Mouse (Mus musculus): Measurements from ENCODE around the gene Dgcr6. TPM values are rescaled to one million over a fixed set of nuclear protein-coding genes. Genes with fewer than 3 reads are reported as not detected.

The Dgcr6 gene
- polyA plus RNA-seq, 1 experiment from 2014 or later: 79.2 TPM

Other genes with a start within 250 kb of the Dgcr6 start
- not detected in 2 replicates for gene B830017H08Rik, start 219.7 kb upstream of the Dgcr6 start, polyA plus RNA-seq (2015; fragmentation: Nextera tagmentation; extraction: Ambion mirVana)
- gene Car15, start 214.5 kb upstream of the Dgcr6 start, polyA plus RNA-seq (2015; fragmentation: Nextera tagmentation; extraction: Ambion mirVana): 4.1 and 4.5 TPM in 2 replicates
- 0.29 and 0.33 TPM in 2 replicates for gene Gm20518, start 161.2 kb upstream of the Dgcr6 start, polyA plus RNA-seq (2015; fragmentation: Nextera tagmentation; extraction: Ambion mirVana)
- gene Tssk1, start 158.6 kb upstream of the Dgcr6 start, polyA plus RNA-seq (2015; fragmentation: Nextera tagmentation; extraction: Ambion mirVana): 0.08 TPM in 1 of 2 replicates, not detected in the other
- gene Dgcr2, start 154.3 kb upstream of the Dgcr6 start, polyA plus RNA-seq (2015; fragmentation: Nextera tagmentation; extraction: Ambion mirVana): 87.9 and 89.2 TPM in 2 replicates
- gene Tssk2, start 154.2 kb upstream of the Dgcr6 start, polyA plus RNA-seq (2015; fragmentation: Nextera tagmentation; extraction: Ambion mirVana): not detected in 2 replicates
- gene Ess2, start 141.5 kb upstream of the Dgcr6 start, polyA plus RNA-seq (2015; fragmentation: Nextera tagmentation; extraction: Ambion mirVana): 39.9 and 42.0 TPM in 2 replicates
- gene Gsc2, start 137.8 kb upstream of the Dgcr6 start, polyA plus RNA-seq (2015; fragmentation: Nextera tagmentation; extraction: Ambion mirVana): not detected in 2 replicates
- gene Slc25a1, start 124.6 kb upstream of the Dgcr6 start, polyA plus RNA-seq (2015; fragmentation: Nextera tagmentation; extraction: Ambion mirVana): 64.3 and 68.8 TPM in 2 replicates
- gene Vpreb2, start 72.4 kb upstream of the Dgcr6 start, polyA plus RNA-seq (2015; fragmentation: Nextera tagmentation; extraction: Ambion mirVana): not detected in 2 replicates
- gene Prodh, start 37.3 kb downstream of the Dgcr6 start, polyA plus RNA-seq (2015; fragmentation: Nextera tagmentation; extraction: Ambion mirVana): 12.5 and 13.4 TPM in 2 replicates
- gene Rtn4r, start 74.8 kb downstream of the Dgcr6 start, polyA plus RNA-seq (2015; fragmentation: Nextera tagmentation; extraction: Ambion mirVana): 0.35 TPM in 2 replicates
- not detected in 2 replicates for gene Ccdc188, start 165.0 kb downstream of the Dgcr6 start, polyA plus RNA-seq (2015; fragmentation: Nextera tagmentation; extraction: Ambion mirVana)
- 9.1 and 9.3 TPM in 2 replicates for gene Zdhhc8, start 182.3 kb downstream of the Dgcr6 start, polyA plus RNA-seq (2015; fragmentation: Nextera tagmentation; extraction: Ambion mirVana)
- gene Trmt2a, start 195.8 kb downstream of the Dgcr6 start, polyA plus RNA-seq (2015; fragmentation: Nextera tagmentation; extraction: Ambion mirVana): 95.2 and 106 TPM in 2 replicates
- gene Ranbp1, start 195.9 kb downstream of the Dgcr6 start, polyA plus RNA-seq (2015; fragmentation: Nextera tagmentation; extraction: Ambion mirVana): 459 and 514 TPM in 2 replicates
- 1.8 and 2.8 TPM in 2 replicates for gene Gm49776, start 205.5 kb downstream of the Dgcr6 start, polyA plus RNA-seq (2015; fragmentation: Nextera tagmentation; extraction: Ambion mirVana)
- gene Dgcr8, start 236.4 kb downstream of the Dgcr6 start, polyA plus RNA-seq (2015; fragmentation: Nextera tagmentation; extraction: Ambion mirVana): 26.6 and 28.8 TPM in 2 replicates